Mouse (Mus musculus) midbrain, embryonic 13.5 days (tissue): ENCODE measurements around the gene Larp1. TPM values are rescaled to one million over a fixed set of nuclear protein-coding genes. Genes with fewer than 3 reads are reported as not detected.
A peak's percentile ranks its signal among the peaks of the same experiment; 100 is the strongest.

Source experiments
- ATAC-seq: fragments of 200-750 bp; cut with Nextera tagmentation; 2 replicates; pipeline ENCODE4 v1.8.0; 2017; ENCODE audit warnings: mild to moderate bottlenecking, moderate TSS enrichment, moderate library complexity
- H3K27ac ChIP-seq: fragments of 300-500 bp; sonication (generic); 2 replicates; pipeline ENCODE4 v1.5.1; 2015; ENCODE audit warnings: inconsistent platforms, mild to moderate bottlenecking, moderate library complexity
- H3K27me3 ChIP-seq: fragments of 300-500 bp; sonication (generic); 2 replicates; pipeline ENCODE4 v1.6.1; 2015; ENCODE audit warnings: mild to moderate bottlenecking, inconsistent platforms
- H3K36me3 ChIP-seq: fragments of 300-500 bp; sonication (generic); 2 replicates; pipeline ENCODE4 v1.6.1; 2015; ENCODE audit warnings: mild to moderate bottlenecking, inconsistent platforms
- H3K4me1 ChIP-seq: fragments of 300-500 bp; sonication (generic); replicated peaks from 2 replicates; pipeline ENCODE4 v1.6.1; 2015; ENCODE audit warnings: inconsistent platforms
- H3K4me2 ChIP-seq: fragments of 300-500 bp; sonication (generic); replicated peaks from 2 replicates; pipeline ENCODE4 v1.6.1; 2015; ENCODE audit warnings: moderate library complexity, mild to moderate bottlenecking, inconsistent platforms
- H3K4me3 ChIP-seq: fragments of 300-500 bp; sonication (generic); replicated peaks from 2 replicates; pipeline ENCODE4 v1.5.1; 2015; ENCODE audit warnings: mild to moderate bottlenecking, inconsistent platforms
- H3K9ac ChIP-seq: fragments of 300-500 bp; sonication (generic); replicated peaks from 2 replicates; pipeline ENCODE4 v1.6.1; 2015; ENCODE audit warnings: mild to moderate bottlenecking, inconsistent platforms
- H3K9me3 ChIP-seq: fragments of 300-500 bp; sonication (generic); 2 replicates; pipeline ENCODE4 v1.6.1; 2016; ENCODE audit warnings: mild to moderate bottlenecking, inconsistent platforms
- WGBS: fragments of 180-500 bp; shearing (Covaris S2); methylation state at CpG from one replicate; pipeline ENCODE4 v1.1.7; 2015; 5-methylcytosine and 5-hydroxymethylcytosine counted together
- polyA plus RNA-seq: library from polyadenylated mRNA; unstranded; fragments of >200 nt; fragmentation: Nextera tagmentation; extraction: Ambion mirVana; gene quantifications from 2 replicates; pipeline ENCODE4 v1.2.1, GENCODE M21; 2015

The Larp1 gene
- polyA plus RNA-seq, 1 experiment from 2014 or later, result 15.8 TPM

DNA sequence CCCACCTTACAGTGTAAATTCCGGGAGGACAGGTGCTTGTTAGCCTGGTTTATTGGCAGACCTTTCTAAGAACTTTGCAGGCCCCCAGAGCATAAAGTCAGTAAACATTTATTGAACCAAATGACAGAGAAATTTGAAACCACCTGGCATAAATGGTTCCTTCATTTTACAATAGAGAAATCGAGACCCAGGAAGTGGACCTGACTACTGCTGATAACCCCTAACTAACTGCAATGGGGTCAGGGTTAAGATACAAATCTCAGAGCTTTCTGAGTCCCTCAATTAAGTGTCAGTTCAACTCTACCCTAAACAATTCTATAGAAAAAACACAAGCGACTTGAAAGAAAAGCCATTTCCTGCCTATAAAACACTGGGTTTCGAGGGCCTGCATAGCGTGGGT lies 851 bp upstream of the Larp1 start:
- WGBS, result 19% methylated on average over 5 of the region's 5 CpGs
- peak overlapping the region; percentile 75 for H3K4me2 ChIP-seq
- peak overlapping the region; percentile 72 for H3K9ac ChIP-seq
- peaks cover 29% of the 10 kb centered on the region for H3K4me1 ChIP-seq
- ATAC-seq, result no peak
- no peaks in the 10 kb centered on the region for H3K36me3 ChIP-seq
- H3K4me3 ChIP-seq, result peak overlapping the region; percentile 97
- H3K9me3 ChIP-seq, result no peaks in the 10 kb centered on the region
- peak overlapping the region; percentile 62 for H3K27ac ChIP-seq
- H3K27me3 ChIP-seq, result no peaks in the 10 kb centered on the region

- peaks cover 29% of the 10 kb centered on the region for H3K4me1 ChIP-seq
- H3K36me3 ChIP-seq, result no peaks in the 10 kb centered on the region
- H3K4me2 ChIP-seq, result peak overlapping the region; percentile 95
- peak overlapping the region; percentile 93 for H3K27ac ChIP-seq
- peak; percentile 93 for ATAC-seq
- H3K9ac ChIP-seq, result peak overlapping the region; percentile 94
- no peaks in the 10 kb centered on the region for H3K27me3 ChIP-seq
- no peaks in the 10 kb centered on the region for H3K9me3 ChIP-seq
- WGBS, result under 1% methylated on average over 38 of the region's 74 CpGs
- peak overlapping the region; percentile 97 for H3K4me3 ChIP-seq
Measured at GRCm38 (mm10) chr11:58008437-58009050, 320 bp upstream of the Larp1 start.

GRCm38 (mm10) chr11:58009516-58010141 lies 765 bp downstream of the Larp1 start:
- Histone ChIP-seq H3K36me3 (no peaks in the 10 kb centered on the region), H3K9me3 (no peaks in the 10 kb centered on the region), H3K4me3 (peak overlapping the region; percentile 97), H3K27me3 (no peaks in the 10 kb centered on the region), H3K4me2 (peak overlapping the region; percentile 95), H3K27ac (peak overlapping the region; percentile 93), H3K4me1 (peaks cover 29% of the 10 kb centered on the region), H3K9ac (peak overlapping the region; percentile 94)
- 0% methylated on average over 77 of the region's 78 CpGs for WGBS
- ATAC-seq, result peak; percentile 72

DNA sequence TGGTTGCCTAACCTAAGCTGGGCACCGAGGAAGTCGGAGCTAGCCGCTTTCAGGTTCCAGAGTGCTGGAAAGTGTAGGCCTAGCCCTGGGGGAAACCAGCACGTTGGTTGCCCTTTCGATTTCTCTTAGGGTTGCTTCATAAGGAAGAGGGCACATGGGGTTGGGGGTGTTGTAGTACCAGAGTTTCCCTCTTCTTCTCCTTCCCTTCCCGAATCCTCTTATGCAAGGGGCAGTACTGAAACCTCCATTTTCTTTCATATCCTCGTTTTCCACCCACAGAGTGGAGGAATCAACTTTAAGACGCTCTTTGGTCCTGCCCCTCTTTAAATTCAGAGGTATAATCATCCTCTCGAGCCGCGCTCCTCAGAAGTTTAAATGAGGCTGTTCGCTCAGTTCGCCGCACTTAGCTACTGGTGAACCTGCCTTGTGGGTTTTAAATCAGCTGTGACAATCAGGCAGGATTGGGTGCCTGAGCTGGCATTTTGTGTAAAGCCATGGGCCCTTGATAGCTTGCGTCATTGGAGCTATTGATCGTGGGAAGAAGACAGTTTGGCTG lies 1.4 kb downstream of the Larp1 start:
- ATAC-seq, result no peak
- no peaks in the 10 kb centered on the region for H3K9me3 ChIP-seq
- WGBS, result 1% methylated on average over 16 of the region's 16 CpGs
- H3K4me2 ChIP-seq, result peak overlapping the region; percentile 95
- H3K4me1 ChIP-seq, result peaks cover 29% of the 10 kb centered on the region
- H3K9ac ChIP-seq, result peak overlapping the region; percentile 94
- no peaks in the 10 kb centered on the region for H3K27me3 ChIP-seq
- H3K4me3 ChIP-seq, result peak overlapping the region; percentile 97
- H3K27ac ChIP-seq, result no peak overlapping the region
- no peaks in the 10 kb centered on the region for H3K36me3 ChIP-seq

DNA sequence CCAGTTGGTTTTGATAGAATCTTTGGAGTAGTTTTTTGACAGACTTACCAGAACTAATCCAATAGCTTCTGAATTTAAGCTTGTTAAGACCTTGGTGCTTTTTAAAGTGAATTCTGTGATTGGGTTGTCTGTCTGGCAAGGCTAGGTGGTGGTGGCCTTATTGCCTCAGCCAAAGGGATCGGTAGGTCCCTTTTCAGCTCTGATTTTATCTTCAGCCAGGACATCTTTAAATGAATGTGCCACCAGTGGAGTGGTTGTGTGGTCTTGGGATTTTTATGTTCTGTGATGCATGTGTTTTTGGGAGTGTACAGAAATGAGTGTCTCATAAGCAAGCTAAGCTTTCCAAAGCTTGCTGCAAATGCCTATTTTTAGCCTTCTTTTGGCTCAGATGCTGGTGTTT lies 2.1 kb downstream of the Larp1 start:
- no peak for ATAC-seq
- no peaks in the 10 kb centered on the region for H3K9me3 ChIP-seq
- no peak overlapping the region for H3K9ac ChIP-seq
- no peaks in the 10 kb centered on the region for H3K27me3 ChIP-seq
- peak overlapping the region; percentile 97 for H3K4me3 ChIP-seq
- H3K4me2 ChIP-seq, result peak overlapping the region; percentile 95
- no peaks in the 10 kb centered on the region for H3K36me3 ChIP-seq
- peaks cover 30% of the 10 kb centered on the region for H3K4me1 ChIP-seq
- H3K27ac ChIP-seq, result no peak overlapping the region
- whole genome bisulfite sequencing, result 31% methylated on average over 1 of the region's 1 CpGs

DNA sequence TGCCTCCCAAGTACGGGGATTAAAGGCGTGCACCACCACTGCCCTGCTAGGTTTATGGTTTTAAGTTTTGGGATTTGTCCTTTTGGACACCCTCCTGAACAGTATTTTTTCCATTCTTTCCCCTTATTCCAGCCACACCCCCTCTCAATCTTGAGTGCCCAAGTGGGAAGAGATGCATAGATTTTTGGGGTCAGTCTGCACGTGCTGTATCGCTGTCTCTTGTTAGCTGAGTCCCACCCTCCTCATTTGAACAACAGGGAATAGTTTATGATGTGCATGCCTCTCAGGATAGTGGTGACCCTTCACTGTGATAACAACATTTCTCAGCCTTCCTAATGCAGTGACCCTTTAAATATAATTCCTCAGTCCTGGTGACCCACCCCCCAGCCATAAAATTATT lies 2.9 kb downstream of the Larp1 start:
- Histone ChIP-seq H3K4me1 (peaks cover 39% of the 10 kb centered on the region), H3K4me2 (0 out of 2 replicates have a peak overlapping the region, but pooled peaks have one; percentile 3), H3K4me3 (no peak overlapping the region), H3K27me3 (no peaks in the 10 kb centered on the region), H3K36me3 (no peaks in the 10 kb centered on the region), H3K9me3 (no peaks in the 10 kb centered on the region), H3K27ac (no peak overlapping the region), H3K9ac (no peak overlapping the region)
- 82% methylated on average over 4 of the region's 4 CpGs for WGBS
- ATAC-seq, result no peak

DNA sequence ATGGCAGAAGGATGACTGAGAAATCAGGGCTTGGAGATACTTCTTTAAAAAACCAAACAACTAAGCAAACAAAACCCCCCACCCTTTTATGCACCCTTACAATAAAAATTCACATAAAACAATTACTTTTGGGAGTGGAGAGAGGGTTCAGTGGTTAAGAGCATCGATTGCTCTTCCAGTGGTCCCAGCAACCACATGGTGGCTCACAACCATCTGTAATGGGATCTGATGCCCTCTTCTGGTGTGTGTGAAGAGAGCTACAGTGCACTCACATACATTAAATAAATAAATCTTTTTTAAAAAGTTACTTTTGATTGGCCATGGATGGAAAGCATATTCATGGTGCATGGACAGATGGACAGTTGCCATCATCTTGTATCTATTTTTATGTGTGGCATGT lies 3.8 kb downstream of the Larp1 start:
- Histone ChIP-seq H3K4me3 (no peak overlapping the region), H3K4me1 (peaks cover 44% of the 10 kb centered on the region), H3K27ac (no peak overlapping the region), H3K4me2 (no peak overlapping the region), H3K9me3 (no peaks in the 10 kb centered on the region), H3K27me3 (no peaks in the 10 kb centered on the region), H3K36me3 (no peaks in the 10 kb centered on the region), H3K9ac (no peak overlapping the region)
- ATAC-seq, result no peak
- WGBS, result 91% methylated on average over 1 of the region's 1 CpGs

- no peaks in the 10 kb centered on the region for H3K27me3 ChIP-seq
- H3K9me3 ChIP-seq, result no peaks in the 10 kb centered on the region
- no peak for ATAC-seq
- no peaks in the 10 kb centered on the region for H3K36me3 ChIP-seq
- H3K27ac ChIP-seq, result no peak overlapping the region
- H3K4me1 ChIP-seq, result peaks cover 40% of the 10 kb centered on the region
- H3K4me2 ChIP-seq, result no peak overlapping the region
- H3K9ac ChIP-seq, result no peak overlapping the region
- no peak overlapping the region for H3K4me3 ChIP-seq
Measured at GRCm38 (mm10) chr11:58013100-58013499, 4.2 kb downstream of the Larp1 start.

DNA sequence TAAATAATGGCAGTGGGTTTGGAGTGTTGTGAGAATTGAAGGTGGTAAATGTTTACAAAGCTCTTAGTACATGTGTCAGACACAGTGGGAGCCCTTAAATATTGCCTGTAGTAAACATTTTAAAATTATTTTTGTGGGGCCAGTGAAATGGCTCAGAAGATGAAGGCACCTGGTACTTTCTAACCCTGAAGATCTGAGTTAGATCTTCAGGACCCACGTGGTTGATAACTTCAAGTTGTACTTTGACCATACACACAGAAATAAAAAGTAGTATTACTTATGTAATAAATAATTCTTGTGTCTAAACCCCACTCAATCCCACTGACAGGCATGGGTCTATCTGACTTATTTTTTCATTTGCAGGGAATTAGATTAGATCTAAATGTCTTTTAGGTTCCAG lies 5.7 kb downstream of the Larp1 start:
- Histone ChIP-seq H3K27ac (no peak overlapping the region), H3K9ac (no peak overlapping the region), H3K4me1 (peaks cover 37% of the 10 kb centered on the region), H3K9me3 (no peaks in the 10 kb centered on the region), H3K27me3 (no peaks in the 10 kb centered on the region), H3K4me3 (no peak overlapping the region), H3K4me2 (no peak overlapping the region), H3K36me3 (no peaks in the 10 kb centered on the region)
- ATAC-seq, result no peak
- WGBS, result 79% methylated on average over 1 of the region's 1 CpGs

GRCm38 (mm10) chr11:58015339-58015738 lies 6.5 kb downstream of the Larp1 start:
- no peak overlapping the region for H3K9ac ChIP-seq
- no peak overlapping the region for H3K27ac ChIP-seq
- no peaks in the 10 kb centered on the region for H3K36me3 ChIP-seq
- no peak for ATAC-seq
- WGBS, result 69% methylated on average over 2 of the region's 2 CpGs
- H3K9me3 ChIP-seq, result no peaks in the 10 kb centered on the region
- H3K4me1 ChIP-seq, result peaks cover 34% of the 10 kb centered on the region
- H3K27me3 ChIP-seq, result no peaks in the 10 kb centered on the region
- no peak overlapping the region for H3K4me3 ChIP-seq
- H3K4me2 ChIP-seq, result no peak overlapping the region

GRCm38 (mm10) chr11:58016371-58016770 lies 7.5 kb downstream of the Larp1 start:
- no peak overlapping the region for H3K4me2 ChIP-seq

GRCm38 (mm10) chr11:58017422-58017821 lies 8.6 kb downstream of the Larp1 start:
- no peak for ATAC-seq
- WGBS, result 93% methylated on average over 1 of the region's 1 CpGs
- Histone ChIP-seq H3K27me3 (no peaks in the 10 kb centered on the region), H3K9me3 (no peaks in the 10 kb centered on the region), H3K4me1 (peaks cover 22% of the 10 kb centered on the region), H3K27ac (no peak overlapping the region), H3K4me3 (no peak overlapping the region), H3K4me2 (no peak overlapping the region), H3K9ac (no peak overlapping the region), H3K36me3 (no peaks in the 10 kb centered on the region)

More at GRCm38 (mm10) chr11:58016371-58016770, 7.5 kb downstream of the Larp1 start:
- H3K9ac ChIP-seq, result no peak overlapping the region
- peaks cover 24% of the 10 kb centered on the region for H3K4me1 ChIP-seq
- ATAC-seq, result no peak
- H3K9me3 ChIP-seq, result no peaks in the 10 kb centered on the region
- H3K4me3 ChIP-seq, result no peak overlapping the region
- no peaks in the 10 kb centered on the region for H3K27me3 ChIP-seq
- H3K27ac ChIP-seq, result no peak overlapping the region
- H3K36me3 ChIP-seq, result no peaks in the 10 kb centered on the region
- WGBS, result 61% methylated on average over 3 of the region's 3 CpGs
